Mouse (Mus musculus) adipose tissue, adult 10 weeks (tissue): ENCODE data around the gene Krtap26-1. TPM values are rescaled to one million over a fixed set of nuclear protein-coding genes. Genes with fewer than 3 reads are reported as not detected.

Experiments used
- polyA plus RNA-seq: library from polyadenylated mRNA; stranded (reverse); fragments of 350-450 nt; fragmentation: Illumina TruSeq; extraction: RNeasy Lipid Tissue Mini Kit (QIAGEN cat#74804); gene quantifications from one replicate; pipeline ENCODE4 v1.2.3, GENCODE M21; 2014; ENCODE audit warnings: low read depth, low replicate concordance

Krtap26-1 gene
- not detected for polyA plus RNA-seq

GRCm38 (mm10) chr16:88647358-88647846 lies at the start of gene Krtap26-1:
Gene Krtap26-1 (minus strand): TSS chr16:88647796.

DNA sequence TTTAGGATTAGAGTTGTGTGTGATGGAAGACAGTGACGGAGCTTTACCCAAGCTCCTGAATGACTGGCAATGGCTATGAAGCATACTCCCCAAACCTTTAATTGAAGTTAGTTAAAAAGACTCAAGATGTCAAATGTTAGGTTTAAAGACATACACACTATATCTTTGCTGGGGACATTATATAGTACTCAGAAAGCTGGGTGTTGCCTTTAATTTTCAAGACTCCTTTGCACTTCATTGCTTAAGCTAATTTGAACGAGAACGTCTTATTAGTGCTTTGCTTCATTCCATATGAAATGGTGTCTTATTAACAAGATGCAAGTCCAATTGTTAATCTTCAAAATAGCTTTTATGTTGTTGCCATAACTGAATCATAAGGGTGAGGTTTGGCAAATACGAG lies 24.0 kb upstream of the Krtap26-1 start, which contains the start of gene Krtap27-1:
Krtap27-1 (minus strand) TSS at position 101 of the 400 bp plus-strand sequence.

DNA sequence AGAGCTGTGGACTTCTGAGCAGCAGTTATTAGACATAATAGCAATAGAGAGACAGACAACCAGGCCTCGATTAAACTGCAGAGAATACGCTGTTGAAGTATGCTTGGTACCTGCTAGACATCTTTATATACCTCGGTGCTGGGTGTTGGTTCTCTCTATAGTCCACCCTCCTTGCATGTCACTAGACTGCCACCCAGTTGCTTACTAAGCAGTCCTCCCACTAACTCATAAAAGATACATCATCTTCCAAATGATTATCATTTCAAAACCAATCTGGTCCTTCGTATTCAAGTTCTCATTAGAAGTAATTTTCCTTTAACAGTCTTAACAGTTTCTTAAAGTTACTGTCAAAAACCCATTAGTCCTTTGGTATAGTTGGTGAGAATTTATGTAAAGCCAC lies 20.0 kb downstream of the Krtap26-1 start, which contains the start of gene 2310079G19Rik:
2310079G19Rik (minus strand) TSS at position 101 of the 400 bp plus-strand sequence.

GRCm38 (mm10) chr16:88611922-88612321 lies 35.7 kb downstream of the Krtap26-1 start, which contains the start of gene Krtap24-1:
Gene Krtap24-1 (minus strand): TSS chr16:88612279.

Other genes with a start within 250 kb of the Krtap26-1 start
- gene Cldn17, start 140.8 kb downstream of the Krtap26-1 start, polyA plus RNA-seq = not detected
- gene Cldn8, start 84.6 kb downstream of the Krtap26-1 start, polyA plus RNA-seq = 46.2 TPM
- not detected for gene Krtap24-1, start 35.5 kb downstream of the Krtap26-1 start, polyA plus RNA-seq
- not detected for gene 2310079G19Rik, start 20.1 kb downstream of the Krtap26-1 start, polyA plus RNA-seq
- gene Krtap27-1, start 23.9 kb upstream of the Krtap26-1 start, polyA plus RNA-seq = not detected
- not detected for gene 2310061N02Rik, start 60.2 kb upstream of the Krtap26-1 start, polyA plus RNA-seq
- not detected for gene Krtap13-1, start 81.1 kb upstream of the Krtap26-1 start, polyA plus RNA-seq
- not detected for gene Krtap13, start 103.8 kb upstream of the Krtap26-1 start, polyA plus RNA-seq
- not detected for gene 2310034C09Rik, start 111.1 kb upstream of the Krtap26-1 start, polyA plus RNA-seq
- not detected for gene 2310057N15Rik, start 126.4 kb upstream of the Krtap26-1 start, polyA plus RNA-seq
- not detected for gene Gm5965, start 130.1 kb upstream of the Krtap26-1 start, polyA plus RNA-seq
- not detected for gene Gm20741, start 164.4 kb upstream of the Krtap26-1 start, polyA plus RNA-seq
- gene Krtap15, start 172.4 kb upstream of the Krtap26-1 start, polyA plus RNA-seq = not detected
- gene Krtap14, start 178.3 kb upstream of the Krtap26-1 start, polyA plus RNA-seq = not detected
- not detected for gene Krtap19-1, start 221.6 kb upstream of the Krtap26-1 start, polyA plus RNA-seq
- not detected for gene Krtap19-2, start 226.5 kb upstream of the Krtap26-1 start, polyA plus RNA-seq
- not detected for gene Krtap19-3, start 230.2 kb upstream of the Krtap26-1 start, polyA plus RNA-seq
- gene Krtap19-4, start 237.3 kb upstream of the Krtap26-1 start, polyA plus RNA-seq = not detected
- gene Krtap19-5, start 248.7 kb upstream of the Krtap26-1 start, polyA plus RNA-seq = not detected